Mouse (Mus musculus) liver, postnatal 0 days (tissue): Measurements from ENCODE around the gene Dmrtc1c1. TPM values are rescaled to one million over a fixed set of nuclear protein-coding genes. Genes with fewer than 3 reads are reported as not detected.
"Not testable (repeated sequence)": the region's sequence is repeated elsewhere in the genome, so short reads cannot be mapped to it uniquely, and the experiment has no call there.

Source experiments
- ATAC-seq: fragments of 200-750 bp; cut with Nextera tagmentation; 2 replicates; pipeline ENCODE4 v1.8.0; 2017; ENCODE audit warnings: mild to moderate bottlenecking, moderate library complexity
- DNase-seq: peaks from one replicate; pipeline ENCODE4 v3.0.0-alpha.2; 2016
- H3K27ac ChIP-seq: fragments of 300-500 bp; sonication (generic); 2 replicates; pipeline ENCODE4 v1.5.1; 2014; ENCODE audit warnings: antibody characterized with exemption, moderate library complexity, mild to moderate bottlenecking, low read depth
- H3K27me3 ChIP-seq: fragments of 300-500 bp; sonication (generic); 2 replicates; pipeline ENCODE4 v1.6.1; 2014; ENCODE audit warnings: low read length, control low read depth, mixed read lengths; ENCODE audit not compliant: insufficient read depth
- H3K36me3 ChIP-seq: fragments of 300-500 bp; sonication (generic); replicated peaks from 2 replicates; pipeline ENCODE4 v1.6.1; 2014; ENCODE audit warnings: mild to moderate bottlenecking, control low read depth, low read length, moderate library complexity, mixed read lengths; ENCODE audit not compliant: insufficient read depth
- H3K4me1 ChIP-seq: fragments of 300-500 bp; sonication (generic); 2 replicates; pipeline ENCODE4 v1.6.1; 2014; ENCODE audit warnings: antibody characterized with exemption, mild to moderate bottlenecking, control low read depth; ENCODE audit not compliant: insufficient read depth
- H3K4me2 ChIP-seq: fragments of 300-500 bp; sonication (generic); 2 replicates; pipeline ENCODE4 v1.6.1; 2014; ENCODE audit warnings: low read depth, mild to moderate bottlenecking, low read length, moderate library complexity, mixed read lengths
- H3K4me3 ChIP-seq: fragments of 300-500 bp; sonication (generic); 2 replicates; pipeline ENCODE4 v1.5.1; 2014; ENCODE audit warnings: low read depth, low read length
- H3K9ac ChIP-seq: fragments of 300-500 bp; sonication (generic); replicated peaks from 2 replicates; pipeline ENCODE4 v1.6.1; 2014; ENCODE audit warnings: mild to moderate bottlenecking, moderate library complexity
- H3K9me3 ChIP-seq: fragments of 300-500 bp; sonication (generic); 2 replicates; pipeline ENCODE4 v1.6.1; 2016; ENCODE audit warnings: mild to moderate bottlenecking, control low read depth, low read length, mixed read lengths
- CTCF ChIP-seq: sonication (generic); IDR thresholded peaks from 2 replicates; pipeline ENCODE4 v1.5.1; 2016; ENCODE audit warnings: antibody characterized with exemption, low read depth
- EP300 ChIP-seq: IDR thresholded peaks from 2 replicates; pipeline ENCODE4 v1.6.1; 2016; ENCODE audit warnings: antibody characterized with exemption, low read depth, mild to moderate bottlenecking
- WGBS: fragments of 180-500 bp; shearing (Covaris S2); extraction: QIAGEN DNeasy Blood & Tissue Kit; methylation state at CpG from one replicate; pipeline ENCODE4 v1.1.7; 2014; ENCODE audit not compliant: insufficient replicate concordance; 5-methylcytosine and 5-hydroxymethylcytosine counted together
- polyA plus RNA-seq: library from polyadenylated mRNA; unstranded; fragments of >200 nt; fragmentation: Nextera tagmentation; extraction: Ambion mirVana; gene quantifications from 2 replicates; pipeline ENCODE4 v1.2.1, GENCODE M21; 2015

The Dmrtc1c1 gene
- polyA plus RNA-seq, result not detected in 2 replicates

DNA sequence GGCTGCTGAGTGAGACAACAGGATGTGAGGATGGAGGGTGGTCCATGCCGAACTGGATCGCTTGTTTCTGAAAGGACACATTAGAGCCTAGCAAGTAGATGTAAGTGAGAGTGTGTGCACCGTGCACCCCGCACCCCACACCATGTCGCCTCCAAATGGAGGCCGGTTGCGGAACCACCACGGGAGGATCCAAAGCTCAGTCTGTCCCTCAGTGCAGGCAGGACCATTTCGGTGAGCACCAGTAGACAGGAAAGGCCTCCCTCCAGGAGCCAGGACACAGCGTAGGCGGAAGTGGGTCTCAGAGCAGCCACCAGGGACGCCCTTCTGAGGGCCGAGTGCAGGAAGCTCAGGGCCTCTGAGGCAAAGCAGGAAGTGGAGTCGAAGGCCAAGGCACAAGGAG, at the start of gene Dmrtc1c1:
Gene Dmrtc1c1 (plus strand): TSS at position 301 of the 400 bp plus-strand sequence.
- DNase-seq, H3K4me2 ChIP-seq, H3K27ac ChIP-seq, H3K4me3 ChIP-seq, ATAC-seq, H3K36me3 ChIP-seq, H3K9me3 ChIP-seq, H3K4me1 ChIP-seq, H3K9ac ChIP-seq, H3K27me3 ChIP-seq: not testable (repeated sequence)
- WGBS, result no CpG with 5 or more reads among the region's 14 CpGs

DNA sequence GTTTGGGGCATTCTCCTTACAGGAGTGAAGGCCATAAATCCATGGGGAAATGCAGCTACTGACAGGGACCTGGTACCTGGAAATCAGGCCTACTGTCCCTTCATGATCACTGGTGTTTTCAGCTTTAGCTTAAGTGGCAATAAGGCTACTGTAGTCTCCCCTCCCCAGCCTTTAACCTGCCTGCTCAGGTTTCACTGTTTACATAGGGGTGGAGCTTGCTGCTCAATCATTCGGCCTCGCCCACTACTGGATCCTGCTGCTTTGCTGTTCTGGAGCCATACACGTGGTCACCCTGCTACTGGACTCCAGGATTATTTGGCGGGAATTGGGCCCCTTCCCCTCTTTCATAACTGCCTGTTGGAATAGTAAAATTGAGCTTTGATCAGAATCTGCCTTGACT, 36.9 kb upstream of the Dmrtc1c1 start:
- Histone ChIP-seq H3K9me3 (no peaks in the 10 kb centered on the region), H3K9ac (no peak overlapping the region), H3K4me2 (no peak overlapping the region), H3K27me3 (no peaks in the 10 kb centered on the region), H3K36me3 (no peaks in the 10 kb centered on the region), H3K4me1 (no peaks in the 10 kb centered on the region), H3K27ac (no peak overlapping the region), H3K4me3 (no peak overlapping the region)
- WGBS, result 41% methylated on average over 4 of the region's 4 CpGs
- TF ChIP-seq EP300 (no peak), CTCF (no peak)
- ATAC-seq (no peak), DNase-seq (no peak)

- DNase-seq (no peak), ATAC-seq (no peak)
- Histone ChIP-seq H3K4me1 (no peaks in the 10 kb centered on the region), H3K4me2 (no peak overlapping the region), H3K9me3 (no peaks in the 10 kb centered on the region), H3K27me3 (no peaks in the 10 kb centered on the region), H3K9ac (no peak overlapping the region), H3K27ac (no peak overlapping the region), H3K4me3 (no peak overlapping the region), H3K36me3 (no peaks in the 10 kb centered on the region)
- 46% methylated on average over 4 of the region's 4 CpGs for WGBS
- no peak for TF ChIP-seq EP300
- no peak for TF ChIP-seq CTCF
Observed at GRCm38 (mm10) chrX:102812311-102812710, 9.5 kb downstream of the Dmrtc1c1 start.

DNA sequence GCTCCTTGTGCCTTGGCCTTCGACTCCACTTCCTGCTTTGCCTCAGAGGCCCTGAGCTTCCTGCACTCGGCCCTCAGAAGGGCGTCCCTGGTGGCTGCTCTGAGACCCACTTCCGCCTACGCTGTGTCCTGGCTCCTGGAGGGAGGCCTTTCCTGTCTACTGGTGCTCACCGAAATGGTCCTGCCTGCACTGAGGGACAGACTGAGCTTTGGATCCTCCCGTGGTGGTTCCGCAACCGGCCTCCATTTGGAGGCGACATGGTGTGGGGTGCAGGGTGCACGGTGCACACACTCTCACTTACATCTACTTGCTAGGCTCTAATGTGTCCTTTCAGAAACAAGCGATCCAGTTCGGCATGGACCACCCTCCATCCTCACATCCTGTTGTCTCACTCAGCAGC, 51.8 kb downstream of the Dmrtc1c1 start, which contains the start of gene Dmrtc1c2:
Gene Dmrtc1c2 (minus strand): TSS at position 101 of the 400 bp plus-strand sequence.
- H3K4me2 ChIP-seq, H3K36me3 ChIP-seq, DNase-seq, H3K4me1 ChIP-seq, H3K9ac ChIP-seq, H3K27ac ChIP-seq, H3K9me3 ChIP-seq, H3K27me3 ChIP-seq, H3K4me3 ChIP-seq, ATAC-seq: not testable (repeated sequence)
- WGBS, result no CpG with 5 or more reads among the region's 13 CpGs

Other genes with a start within 250 kb of the Dmrtc1c1 start
- 0.72 and 0.76 TPM in 2 replicates for gene Phka1, start 158.7 kb upstream of the Dmrtc1c1 start, polyA plus RNA-seq
- not detected in 2 replicates for gene Gm3880, start 116.0 kb upstream of the Dmrtc1c1 start, polyA plus RNA-seq
- gene Gm9112, start 95.3 kb upstream of the Dmrtc1c1 start, polyA plus RNA-seq, result not detected in 2 replicates
- not detected in 2 replicates for gene Dmrtc1b, start 95.1 kb upstream of the Dmrtc1c1 start, polyA plus RNA-seq
- gene Dmrtc1c2, start 51.7 kb downstream of the Dmrtc1c1 start, polyA plus RNA-seq, result not detected in 2 replicates
- gene 1700031F05Rik, start 65.0 kb downstream of the Dmrtc1c1 start, polyA plus RNA-seq, result not detected in 2 replicates
- not detected in 2 replicates for gene Dmrtc1a, start 105.7 kb downstream of the Dmrtc1c1 start, polyA plus RNA-seq
- not detected in 2 replicates for gene 1700011M02Rik, start 105.9 kb downstream of the Dmrtc1c1 start, polyA plus RNA-seq
- gene 1700018G05Rik, start 125.4 kb downstream of the Dmrtc1c1 start, polyA plus RNA-seq, result not detected in 2 replicates